Mouse (Mus musculus) stomach, embryonic 16.5 days (tissue): ENCODE results near the gene Igfbp7. TPM values are rescaled to one million over a fixed set of nuclear protein-coding genes. Genes with fewer than 3 reads are reported as not detected.

Source experiments
- ATAC-seq: fragments of 200-750 bp; cut with Nextera tagmentation; 2 replicates; pipeline ENCODE4 v1.8.0; 2017; ENCODE audit warnings: moderate number of reproducible peaks, moderate TSS enrichment; ENCODE audit not compliant: insufficient read depth, low FRiP score
- H3K27ac ChIP-seq: fragments of 300-500 bp; sonication (generic); 2 replicates; pipeline ENCODE4 v1.5.1; 2014; ENCODE audit warnings: low read length
- H3K27me3 ChIP-seq: fragments of 300-500 bp; sonication (generic); 2 replicates; pipeline ENCODE4 v1.6.1; 2014; ENCODE audit warnings: low read length, control low read depth, mixed read lengths; ENCODE audit not compliant: control insufficient read depth, insufficient read depth
- H3K36me3 ChIP-seq: fragments of 300-500 bp; sonication (generic); 2 replicates; pipeline ENCODE4 v1.6.1; 2014; ENCODE audit warnings: low read length; ENCODE audit not compliant: control insufficient read depth, insufficient read depth
- H3K4me1 ChIP-seq: fragments of 300-500 bp; sonication (generic); 2 replicates; pipeline ENCODE4 v1.6.1; 2014; ENCODE audit warnings: low read length, control low read depth, mixed read lengths; ENCODE audit not compliant: control insufficient read depth, insufficient read depth
- H3K4me2 ChIP-seq: fragments of 300-500 bp; sonication (generic); 2 replicates; pipeline ENCODE4 v1.6.1; 2014; ENCODE audit warnings: low read depth, low read length, mixed read lengths
- H3K4me3 ChIP-seq: fragments of 300-500 bp; sonication (generic); replicated peaks from 2 replicates; pipeline ENCODE4 v1.5.1; 2014; ENCODE audit warnings: mild to moderate bottlenecking, low read length
- H3K9ac ChIP-seq: fragments of 300-500 bp; sonication (generic); 2 replicates; pipeline ENCODE4 v1.6.1; 2014; ENCODE audit warnings: low read length
- H3K9me3 ChIP-seq: fragments of 300-500 bp; sonication (generic); replicated peaks from 2 replicates; pipeline ENCODE4 v1.6.1; 2016; ENCODE audit warnings: low read length, control low read depth; ENCODE audit not compliant: control insufficient read depth
- WGBS: fragments of 180-500 bp; shearing (Covaris S2); extraction: QIAGEN DNeasy Blood & Tissue Kit; methylation state at CpG from one replicate; pipeline ENCODE4 v1.1.7; 2014; 5-methylcytosine and 5-hydroxymethylcytosine counted together
- polyA plus RNA-seq: library from polyadenylated mRNA; unstranded; fragments of >200 nt; fragmentation: Nextera tagmentation; extraction: Ambion mirVana; gene quantifications from 2 replicates; pipeline ENCODE4 v1.2.1, GENCODE M21; 2015

The Igfbp7 gene
- polyA plus RNA-seq, 1 experiment from 2014 or later = 178 TPM

DNA sequence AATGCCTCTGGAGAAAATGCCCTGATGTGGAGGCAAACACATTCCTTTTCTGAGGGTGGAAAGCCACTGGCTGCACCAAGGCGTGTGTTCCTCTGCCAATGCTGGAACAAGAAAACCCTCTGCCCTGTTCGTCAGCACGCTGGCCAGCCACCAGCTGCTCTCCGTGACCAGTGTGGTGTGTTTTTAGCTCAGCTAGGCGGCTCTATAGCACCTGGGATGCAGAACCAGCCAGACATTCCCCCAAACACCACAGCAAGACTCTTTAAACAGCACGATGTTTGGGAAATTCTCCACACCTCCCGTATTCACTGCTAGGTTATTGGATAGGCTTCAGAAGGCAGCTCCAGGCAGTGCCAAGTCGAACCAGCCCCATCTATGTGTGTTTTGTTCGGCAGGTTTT, 25.7 kb upstream of the Igfbp7 start:
- 52% methylated on average over 9 of the region's 9 CpGs for WGBS

GRCm38 (mm10) chr5:77433119-77433518, 25.3 kb upstream of the Igfbp7 start:
- Histone ChIP-seq H3K36me3 (no peaks in the 10 kb centered on the region), H3K4me3 (no peak overlapping the region), H3K4me2 (no peak overlapping the region), H3K27me3 (no peaks in the 10 kb centered on the region), H3K9me3 (no peaks in the 10 kb centered on the region), H3K9ac (no peak overlapping the region), H3K4me1 (no peaks in the 10 kb centered on the region), H3K27ac (no peak overlapping the region)
- no peak for ATAC-seq
- 54% methylated on average over 3 of the region's 3 CpGs for WGBS

More for the DNA sequence above, 25.7 kb upstream of the Igfbp7 start:
- Histone ChIP-seq H3K9ac (no peak overlapping the region), H3K4me1 (no peaks in the 10 kb centered on the region), H3K36me3 (no peaks in the 10 kb centered on the region), H3K9me3 (no peaks in the 10 kb centered on the region), H3K4me3 (no peak overlapping the region), H3K27ac (no peak overlapping the region), H3K27me3 (no peaks in the 10 kb centered on the region), H3K4me2 (no peak overlapping the region)
- no peak for ATAC-seq

GRCm38 (mm10) chr5:77432446-77432845, 24.6 kb upstream of the Igfbp7 start:
- no peaks in the 10 kb centered on the region for H3K9me3 ChIP-seq
- H3K9ac ChIP-seq = no peak overlapping the region
- no peak overlapping the region for H3K4me3 ChIP-seq
- H3K36me3 ChIP-seq = no peaks in the 10 kb centered on the region
- no peaks in the 10 kb centered on the region for H3K27me3 ChIP-seq
- no peak overlapping the region for H3K4me2 ChIP-seq
- no peak overlapping the region for H3K27ac ChIP-seq
- ATAC-seq = no peak
- no peaks in the 10 kb centered on the region for H3K4me1 ChIP-seq
- 55% methylated on average over 2 of the region's 2 CpGs for WGBS

GRCm38 (mm10) chr5:77431068-77431467, 23.2 kb upstream of the Igfbp7 start:
- no peak overlapping the region for H3K4me2 ChIP-seq
- no peaks in the 10 kb centered on the region for H3K27me3 ChIP-seq
- no peak overlapping the region for H3K27ac ChIP-seq
- H3K4me3 ChIP-seq = no peak overlapping the region
- no peaks in the 10 kb centered on the region for H3K36me3 ChIP-seq
- no peaks in the 10 kb centered on the region for H3K4me1 ChIP-seq
- H3K9ac ChIP-seq = no peak overlapping the region
- no peak for ATAC-seq
- H3K9me3 ChIP-seq = no peaks in the 10 kb centered on the region
- 71% methylated on average over 9 of the region's 9 CpGs for WGBS

GRCm38 (mm10) chr5:77430471-77430870, 22.6 kb upstream of the Igfbp7 start:
- 75% methylated on average over 11 of the region's 11 CpGs for WGBS
- Histone ChIP-seq H3K9ac (no peak overlapping the region), H3K27ac (no peak overlapping the region), H3K27me3 (no peaks in the 10 kb centered on the region), H3K4me3 (no peak overlapping the region), H3K4me1 (no peaks in the 10 kb centered on the region), H3K4me2 (no peak overlapping the region), H3K9me3 (no peaks in the 10 kb centered on the region), H3K36me3 (no peaks in the 10 kb centered on the region)
- no peak for ATAC-seq

- 69% methylated on average over 4 of the region's 4 CpGs for WGBS
- no peak overlapping the region for H3K27ac ChIP-seq
- no peak overlapping the region for H3K9ac ChIP-seq
- ATAC-seq = no peak
- no peaks in the 10 kb centered on the region for H3K27me3 ChIP-seq
- H3K9me3 ChIP-seq = no peaks in the 10 kb centered on the region
- H3K4me1 ChIP-seq = no peaks in the 10 kb centered on the region
- H3K4me3 ChIP-seq = no peak overlapping the region
- H3K36me3 ChIP-seq = no peaks in the 10 kb centered on the region
- no peak overlapping the region for H3K4me2 ChIP-seq
These were observed 22.2 kb upstream of the Igfbp7 start for GRCm38 (mm10) chr5:77430049-77430448.

DNA sequence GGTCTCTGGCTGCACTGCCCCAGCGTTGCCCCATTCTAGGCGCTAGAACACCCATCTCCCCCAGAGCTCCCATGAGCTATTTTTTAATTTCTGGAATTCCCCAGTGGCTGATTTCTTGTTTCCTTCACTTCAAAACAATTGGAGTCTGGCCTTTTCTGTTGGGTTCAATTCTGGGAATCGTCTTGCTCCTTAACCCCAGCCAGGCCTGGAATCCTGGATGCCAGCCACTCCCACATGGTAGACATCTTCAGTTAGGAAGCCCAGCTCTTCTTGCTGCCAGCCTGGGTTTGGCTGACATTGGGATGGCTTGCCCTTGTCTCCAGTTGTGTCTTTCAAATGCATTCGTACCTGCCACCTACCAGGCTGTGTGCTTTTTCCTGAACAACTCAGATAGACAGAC, 20.7 kb upstream of the Igfbp7 start:
- Histone ChIP-seq H3K27me3 (no peaks in the 10 kb centered on the region), H3K9me3 (no peaks in the 10 kb centered on the region), H3K9ac (no peak overlapping the region), H3K36me3 (no peaks in the 10 kb centered on the region), H3K4me1 (no peaks in the 10 kb centered on the region), H3K4me2 (no peak overlapping the region), H3K27ac (no peak overlapping the region), H3K4me3 (no peak overlapping the region)
- ATAC-seq = no peak
- WGBS = 81% methylated on average over 4 of the region's 4 CpGs

DNA sequence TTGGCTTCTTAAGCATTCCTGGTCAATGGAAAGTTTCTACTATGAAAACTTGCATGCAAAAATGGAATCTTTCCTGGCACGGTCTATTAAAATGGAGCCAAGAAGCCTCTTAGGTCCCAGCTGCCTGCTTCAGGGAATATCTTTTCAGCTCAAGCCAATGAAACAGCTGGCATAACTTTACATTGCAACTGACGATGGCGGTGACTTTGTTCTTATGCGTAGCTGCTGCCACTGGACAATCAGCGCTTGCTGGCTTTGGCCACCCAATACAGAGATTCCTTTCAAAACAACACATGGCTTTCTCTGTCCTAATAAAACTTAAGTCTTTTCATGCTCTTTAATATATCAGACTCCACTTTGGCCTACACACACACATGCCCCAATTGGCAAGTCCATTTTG, 20.1 kb upstream of the Igfbp7 start:
- no peak overlapping the region for H3K9ac ChIP-seq
- no peak for ATAC-seq
- no peaks in the 10 kb centered on the region for H3K27me3 ChIP-seq
- H3K36me3 ChIP-seq = no peaks in the 10 kb centered on the region
- H3K27ac ChIP-seq = no peak overlapping the region
- 81% methylated on average over 5 of the region's 5 CpGs for WGBS
- H3K9me3 ChIP-seq = no peaks in the 10 kb centered on the region
- H3K4me3 ChIP-seq = no peak overlapping the region
- H3K4me1 ChIP-seq = no peaks in the 10 kb centered on the region
- H3K4me2 ChIP-seq = no peak overlapping the region

DNA sequence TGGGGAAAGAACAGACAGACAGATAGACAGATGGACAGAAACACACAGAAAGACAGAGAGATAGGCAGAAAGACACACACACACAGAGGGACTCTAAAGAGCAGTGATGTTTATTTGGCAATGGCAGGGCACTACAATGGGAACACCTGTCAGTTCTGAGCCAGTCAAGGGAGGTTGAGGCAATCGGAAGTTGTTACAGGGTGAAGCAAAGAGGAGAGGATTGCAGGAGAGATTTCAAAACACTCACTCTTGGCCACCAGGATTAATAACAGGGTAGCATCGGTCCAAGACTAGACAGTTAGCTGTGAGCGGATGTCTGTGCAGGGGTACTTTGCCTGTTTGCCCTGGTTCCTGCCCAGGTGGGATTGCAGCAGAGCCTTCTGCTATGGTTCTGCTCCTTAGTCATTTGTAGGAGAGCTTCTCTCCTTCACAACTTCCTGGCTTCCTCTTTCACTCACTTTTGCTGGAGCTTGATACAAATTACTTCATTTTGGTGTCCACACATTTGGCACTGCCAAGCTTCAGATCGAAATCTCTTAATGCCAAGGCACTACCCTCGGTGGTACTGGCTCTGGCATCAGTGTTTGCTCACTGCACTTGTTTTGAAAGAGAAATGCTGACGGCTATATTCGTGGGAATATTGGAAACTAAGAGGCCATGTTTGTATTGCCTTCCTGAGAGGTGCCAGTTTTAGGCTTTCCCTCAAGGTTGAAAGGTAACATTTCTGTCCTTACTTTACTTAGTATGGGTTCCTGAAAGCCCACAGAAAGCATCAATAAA, 18.1 kb upstream of the Igfbp7 start:
- H3K9ac ChIP-seq = no peak overlapping the region
- H3K36me3 ChIP-seq = no peaks in the 10 kb centered on the region
- H3K4me1 ChIP-seq = no peaks in the 10 kb centered on the region
- H3K27ac ChIP-seq = no peak overlapping the region
- 71% methylated on average over 7 of the region's 7 CpGs for WGBS
- no peak overlapping the region for H3K4me2 ChIP-seq
- no peak for ATAC-seq
- H3K27me3 ChIP-seq = no peaks in the 10 kb centered on the region
- H3K9me3 ChIP-seq = no peaks in the 10 kb centered on the region
- no peak overlapping the region for H3K4me3 ChIP-seq
